Mouse (Mus musculus) neural tube, embryonic 14.5 days (tissue): ENCODE data around the gene Ppp1r35. TPM values are rescaled to one million over a fixed set of nuclear protein-coding genes. Genes with fewer than 3 reads are reported as not detected.

Experiments
- ATAC-seq: fragments of 200-750 bp; cut with Nextera tagmentation; 2 replicates; pipeline ENCODE4 v1.8.0; 2017; ENCODE audit warnings: low read depth, mild to moderate bottlenecking, moderate TSS enrichment, moderate library complexity
- H3K27ac ChIP-seq: fragments of 300-500 bp; sonication (generic); 2 replicates; pipeline ENCODE4 v1.5.1; 2014; ENCODE audit warnings: low read depth, mild to moderate bottlenecking, control low read depth, low read length, moderate library complexity, mixed read lengths
- H3K27me3 ChIP-seq: fragments of 300-500 bp; sonication (generic); 2 replicates; pipeline ENCODE4 v1.6.1; 2014; ENCODE audit warnings: low read length; ENCODE audit not compliant: control insufficient read depth, insufficient read depth
- H3K36me3 ChIP-seq: fragments of 300-500 bp; sonication (generic); 2 replicates; pipeline ENCODE4 v1.6.1; 2014; ENCODE audit warnings: low read length, mixed read lengths; ENCODE audit not compliant: control insufficient read depth, insufficient read depth
- H3K4me1 ChIP-seq: fragments of 300-500 bp; sonication (generic); 2 replicates; pipeline ENCODE4 v1.6.1; 2014; ENCODE audit warnings: low read length; ENCODE audit not compliant: control insufficient read depth, insufficient read depth
- H3K4me2 ChIP-seq: fragments of 300-500 bp; sonication (generic); 2 replicates; pipeline ENCODE4 v1.6.1; 2014; ENCODE audit warnings: mild to moderate bottlenecking, low read depth, low read length, control low read depth
- H3K4me3 ChIP-seq: fragments of 300-500 bp; sonication (generic); 2 replicates; pipeline ENCODE4 v1.5.1; 2014; ENCODE audit warnings: low read depth, low read length, control low read depth, mixed read lengths
- H3K9ac ChIP-seq: fragments of 300-500 bp; sonication (generic); replicated peaks from 2 replicates; pipeline ENCODE4 v1.6.1; 2014; ENCODE audit warnings: low read depth, mild to moderate bottlenecking, control low read depth, low read length, mixed read lengths
- H3K9me3 ChIP-seq: fragments of 300-500 bp; sonication (generic); 2 replicates; pipeline ENCODE4 v1.6.1; 2016; ENCODE audit warnings: low read length; ENCODE audit not compliant: control insufficient read depth
- WGBS: fragments of 180-500 bp; shearing (Covaris S2); extraction: QIAGEN DNeasy Blood & Tissue Kit; methylation state at CpG from one replicate; pipeline ENCODE4 v1.1.7; 2014; 5-methylcytosine and 5-hydroxymethylcytosine counted together
- polyA plus RNA-seq: library from polyadenylated mRNA; unstranded; fragments of >200 nt; fragmentation: Nextera tagmentation; extraction: Ambion mirVana; gene quantifications from 2 replicates; pipeline ENCODE4 v1.2.1, GENCODE M21; 2014

The Ppp1r35 gene
- polyA plus RNA-seq, 1 experiment from 2014 or later, result 43.7 TPM

DNA sequence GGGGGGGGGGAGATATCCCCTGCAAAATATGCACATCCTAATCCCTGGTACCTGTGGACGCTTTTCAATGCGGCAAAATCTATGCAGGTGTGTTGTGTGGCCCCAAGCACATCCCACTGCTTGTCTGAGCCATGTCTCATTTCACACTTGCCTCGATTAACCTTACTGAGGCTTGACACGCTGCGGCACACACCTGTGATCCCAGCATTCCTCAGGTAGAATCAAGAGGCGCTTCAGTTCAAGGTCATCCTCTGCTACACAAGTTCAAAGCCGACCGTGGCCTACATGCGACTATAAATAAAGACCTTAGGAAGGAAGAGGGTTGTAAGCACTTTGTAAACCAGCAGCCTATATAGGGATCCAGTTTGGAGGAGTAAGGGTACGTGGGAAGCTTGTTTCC is 36.6 kb upstream of the Ppp1r35 start:
- Histone ChIP-seq H3K9ac (peak overlapping the region; percentile 83; the same call in 1 of the 2 replicates), H3K9me3 (no peaks in the 10 kb centered on the region), H3K27me3 (no peaks in the 10 kb centered on the region), H3K27ac (no peak overlapping the region), H3K4me3 (peak overlapping the region; percentile 70; the same call in 1 of the 2 replicates), H3K4me2 (peak overlapping the region; percentile 90), H3K36me3 (peaks cover 2% of the 10 kb centered on the region; the same call in 1 of the 2 replicates), H3K4me1 (peaks cover 37% of the 10 kb centered on the region)
- WGBS, result 72% methylated on average over 10 of the region's 10 CpGs
- no peak for ATAC-seq

DNA sequence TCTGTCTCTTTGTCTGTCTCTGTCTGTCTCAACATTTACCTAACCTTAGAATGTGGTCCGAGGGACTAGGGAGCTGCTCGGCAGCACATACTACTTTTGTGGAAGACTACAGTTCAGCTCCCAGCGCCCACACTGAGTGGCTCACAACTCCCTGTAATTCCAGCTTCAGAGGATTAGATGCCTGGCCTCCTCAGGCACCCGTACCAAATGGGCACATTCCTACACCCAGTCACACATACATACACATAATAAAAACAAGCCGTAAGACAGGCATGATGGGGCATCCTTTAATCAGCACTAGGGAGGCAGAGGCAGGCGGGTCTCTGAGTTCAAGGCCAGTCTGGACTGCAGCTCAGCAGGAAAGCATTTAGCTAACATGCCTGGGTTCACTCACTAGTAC is 35.8 kb upstream of the Ppp1r35 start:
- H3K36me3 ChIP-seq, result no peaks in the 10 kb centered on the region; the same call in 1 of the 2 replicates
- WGBS, result 94% methylated on average over 6 of the region's 6 CpGs
- no peak for ATAC-seq
- no peaks in the 10 kb centered on the region for H3K27me3 ChIP-seq
- no peaks in the 10 kb centered on the region for H3K9me3 ChIP-seq
- H3K27ac ChIP-seq, result no peak overlapping the region
- no peak overlapping the region for H3K4me2 ChIP-seq
- no peak overlapping the region for H3K4me3 ChIP-seq
- no peak overlapping the region for H3K9ac ChIP-seq
- peaks cover 41% of the 10 kb centered on the region for H3K4me1 ChIP-seq

DNA sequence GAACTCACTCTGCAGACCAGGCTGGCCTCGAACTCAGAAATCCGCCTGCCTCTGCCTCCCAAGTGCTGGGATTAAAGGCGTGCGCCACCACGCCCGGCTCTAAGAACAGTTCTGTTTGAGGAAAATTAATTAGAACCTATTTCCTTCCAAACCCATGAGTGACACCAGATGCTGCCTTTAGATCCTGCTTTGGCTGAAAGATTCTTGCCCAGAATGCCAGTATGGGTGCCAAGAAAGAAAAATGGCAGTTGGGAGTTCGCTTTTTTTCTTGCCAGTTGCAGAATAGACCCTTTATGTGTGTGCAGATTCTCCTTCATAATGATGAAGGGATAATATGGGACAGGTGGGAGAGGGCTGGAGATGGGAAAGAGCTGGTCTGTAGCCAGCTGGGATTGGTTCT is 34.5 kb upstream of the Ppp1r35 start:
- WGBS, result 86% methylated on average over 7 of the region's 7 CpGs
- H3K4me1 ChIP-seq, result peaks cover 38% of the 10 kb centered on the region
- no peak overlapping the region for H3K27ac ChIP-seq
- no peaks in the 10 kb centered on the region for H3K36me3 ChIP-seq
- no peaks in the 10 kb centered on the region for H3K27me3 ChIP-seq
- H3K9ac ChIP-seq, result no peak overlapping the region
- no peak overlapping the region for H3K4me2 ChIP-seq
- H3K4me3 ChIP-seq, result no peak overlapping the region
- no peak for ATAC-seq
- no peaks in the 10 kb centered on the region for H3K9me3 ChIP-seq

DNA sequence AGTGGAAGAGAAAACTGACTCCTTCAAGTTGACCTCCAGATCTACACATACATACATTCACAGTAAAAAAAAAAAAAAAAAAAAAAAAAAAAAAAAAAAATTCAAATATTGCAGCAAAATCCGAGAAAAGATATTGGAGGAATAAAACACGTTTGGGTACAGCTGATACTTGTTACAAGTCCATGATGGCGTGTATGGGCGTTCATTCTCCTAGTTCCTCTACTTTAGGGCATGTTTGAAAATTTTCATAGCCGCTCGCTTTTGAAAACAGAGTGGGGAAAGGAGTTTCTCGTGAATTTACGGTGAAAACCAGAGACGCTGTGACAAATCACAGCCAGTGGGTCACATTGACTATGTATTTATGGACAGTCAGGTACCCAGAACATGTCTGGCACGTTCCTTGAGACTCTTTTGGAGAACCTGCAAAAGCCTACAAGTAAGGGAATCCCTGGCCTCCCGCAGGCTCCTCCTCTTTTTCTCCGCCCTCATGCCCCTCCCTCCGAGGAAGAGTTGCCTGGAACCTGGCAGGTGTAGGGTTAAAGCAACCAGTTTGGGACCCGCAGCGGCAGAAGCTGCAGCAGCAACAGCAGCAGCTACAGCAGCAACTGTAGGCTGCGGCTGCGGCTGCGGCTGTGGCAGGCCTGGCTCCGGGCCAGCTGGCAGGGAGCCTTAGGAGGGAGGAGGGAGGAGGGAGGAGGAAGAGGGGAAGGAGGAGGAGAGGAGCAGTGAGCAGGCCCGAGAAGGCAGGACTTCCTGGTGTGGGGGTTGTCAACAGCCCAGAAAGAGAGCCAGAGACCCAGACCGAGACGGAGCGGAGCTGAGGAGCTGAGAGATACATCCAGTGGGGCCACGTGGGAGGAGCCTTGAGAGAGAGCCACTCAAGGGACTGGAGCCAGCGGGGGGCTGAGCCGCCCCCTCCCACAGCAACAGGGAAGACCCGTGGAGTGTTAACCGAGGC is 33.2 kb upstream of the Ppp1r35 start, which contains the start of gene Tsc22d4:
Tsc22d4 (plus strand) TSS at position 517 of the 958 bp plus-strand sequence.
- peak; percentile 81 for ATAC-seq
- Histone ChIP-seq H3K4me2 (peak within 1 kb of the TSS; percentile 98), H3K9me3 (no peaks in the 10 kb centered on the region), H3K4me3 (peak within 1 kb of the TSS; percentile 42), H3K9ac (peak within 1 kb of the TSS; percentile 71), H3K36me3 (no peaks in the 10 kb centered on the region), H3K27me3 (no peaks in the 10 kb centered on the region), H3K4me1 (peaks cover 27% of the 10 kb centered on the region), H3K27ac (peak within 1 kb of the TSS; percentile 81)
- 7% methylated on average over 28 of the region's 28 CpGs for WGBS

DNA sequence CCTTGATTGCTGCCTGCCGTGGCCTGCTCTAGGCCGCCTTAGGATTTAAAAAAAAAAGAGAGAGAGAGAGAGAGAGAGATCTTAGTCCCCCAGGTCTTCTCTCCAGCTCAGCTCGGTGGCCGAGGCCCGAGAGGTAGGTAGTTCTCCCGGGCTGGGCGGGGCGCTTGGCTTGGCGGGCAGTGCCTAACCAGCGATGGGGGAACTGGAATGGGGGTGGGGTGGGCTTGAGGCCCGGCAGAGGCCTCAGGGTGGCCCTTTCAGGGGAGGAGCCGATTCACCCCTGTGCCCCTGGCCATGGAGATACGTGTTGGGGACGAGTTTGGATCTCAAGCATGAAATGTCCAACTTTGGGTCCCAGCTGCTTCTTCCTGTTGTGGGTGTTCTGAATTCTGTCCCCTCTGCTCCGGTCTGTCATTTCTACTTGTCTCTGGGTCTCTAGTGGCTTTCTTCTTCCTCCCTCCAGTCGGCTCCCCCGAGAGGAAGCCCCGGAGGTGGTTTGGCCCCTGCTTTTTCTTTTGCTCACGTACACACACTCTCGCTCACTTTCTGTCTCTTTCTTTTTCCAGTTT is 32.3 kb upstream of the Ppp1r35 start:
- WGBS, result 0% methylated on average over 20 of the region's 20 CpGs
- H3K9ac ChIP-seq, result peak overlapping the region; percentile 71
- peak overlapping the region; percentile 98 for H3K4me2 ChIP-seq
- H3K27me3 ChIP-seq, result no peaks in the 10 kb centered on the region
- peak; percentile 9; the same call in 1 of the 2 replicates for ATAC-seq
- H3K9me3 ChIP-seq, result no peaks in the 10 kb centered on the region
- H3K4me3 ChIP-seq, result peak overlapping the region; percentile 42
- peaks cover 25% of the 10 kb centered on the region for H3K4me1 ChIP-seq
- H3K27ac ChIP-seq, result peak overlapping the region; percentile 81
- H3K36me3 ChIP-seq, result no peaks in the 10 kb centered on the region

DNA sequence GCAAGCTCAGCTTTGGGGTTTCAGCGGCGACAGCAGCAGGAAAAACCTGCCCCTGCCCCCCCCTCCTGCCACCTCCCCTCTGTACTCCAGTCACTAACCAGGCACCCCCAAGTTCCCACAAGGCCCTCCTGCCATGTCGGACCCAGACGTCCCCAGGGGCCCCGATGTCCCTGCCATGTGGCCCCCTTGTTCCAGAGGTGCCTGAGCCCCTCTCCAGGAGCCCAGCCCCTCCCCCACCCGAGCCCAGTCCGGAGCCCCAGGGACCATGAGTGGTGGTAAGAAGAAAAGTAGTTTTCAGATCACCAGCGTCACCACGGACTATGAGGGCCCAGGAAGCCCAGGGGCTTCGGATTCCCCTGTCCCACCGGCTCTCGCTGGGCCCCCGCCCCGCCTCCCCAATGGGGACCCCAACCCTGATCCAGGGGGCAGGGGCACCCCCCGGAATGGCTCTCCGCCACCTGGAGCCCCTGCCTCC is 31.8 kb upstream of the Ppp1r35 start:
- Histone ChIP-seq H3K36me3 (no peaks in the 10 kb centered on the region), H3K4me1 (peaks cover 23% of the 10 kb centered on the region), H3K4me2 (peak overlapping the region; percentile 98), H3K4me3 (peak overlapping the region; percentile 42), H3K9me3 (no peaks in the 10 kb centered on the region), H3K9ac (peak overlapping the region; percentile 71), H3K27me3 (no peaks in the 10 kb centered on the region), H3K27ac (peak overlapping the region; percentile 81)
- ATAC-seq, result no peak
- WGBS, result 2% methylated on average over 16 of the region's 16 CpGs

DNA sequence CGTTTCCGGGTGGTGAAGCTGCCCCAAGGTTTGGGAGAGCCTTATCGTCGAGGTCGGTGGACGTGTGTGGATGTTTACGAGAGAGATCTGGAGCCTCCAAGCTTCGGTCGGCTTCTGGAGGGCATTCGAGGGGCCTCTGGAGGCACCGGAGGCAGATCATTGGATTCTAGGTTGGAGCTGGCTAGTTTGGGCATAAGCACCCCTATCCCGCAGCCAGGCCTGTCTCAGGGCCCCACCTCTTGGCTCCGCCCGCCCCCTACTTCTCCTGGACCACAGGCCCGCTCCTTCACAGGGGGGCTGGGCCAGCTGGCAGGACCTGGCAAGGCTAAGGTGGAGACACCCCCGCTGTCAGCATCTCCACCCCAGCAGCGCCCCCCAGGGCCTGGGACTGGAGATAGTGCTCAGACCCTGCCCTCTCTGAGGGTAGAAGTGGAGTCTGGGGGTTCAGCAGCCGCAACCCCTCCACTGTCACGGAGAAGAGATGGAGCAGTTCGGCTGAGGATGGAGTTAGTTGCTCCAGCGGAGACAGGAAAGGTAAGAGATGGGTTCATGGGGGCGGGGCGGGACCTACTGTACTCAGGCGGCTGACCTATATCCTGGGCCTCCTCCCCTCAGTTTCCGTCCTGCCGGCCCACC is 31.2 kb upstream of the Ppp1r35 start:
- H3K4me3 ChIP-seq, result peak overlapping the region; percentile 42
- H3K27me3 ChIP-seq, result no peaks in the 10 kb centered on the region
- WGBS, result 4% methylated on average over 26 of the region's 26 CpGs
- H3K4me2 ChIP-seq, result peak overlapping the region; percentile 98
- H3K27ac ChIP-seq, result peak overlapping the region; percentile 55
- no peaks in the 10 kb centered on the region for H3K36me3 ChIP-seq
- peak overlapping the region; percentile 71 for H3K9ac ChIP-seq
- ATAC-seq, result no peak
- H3K4me1 ChIP-seq, result peaks cover 23% of the 10 kb centered on the region
- no peaks in the 10 kb centered on the region for H3K9me3 ChIP-seq

DNA sequence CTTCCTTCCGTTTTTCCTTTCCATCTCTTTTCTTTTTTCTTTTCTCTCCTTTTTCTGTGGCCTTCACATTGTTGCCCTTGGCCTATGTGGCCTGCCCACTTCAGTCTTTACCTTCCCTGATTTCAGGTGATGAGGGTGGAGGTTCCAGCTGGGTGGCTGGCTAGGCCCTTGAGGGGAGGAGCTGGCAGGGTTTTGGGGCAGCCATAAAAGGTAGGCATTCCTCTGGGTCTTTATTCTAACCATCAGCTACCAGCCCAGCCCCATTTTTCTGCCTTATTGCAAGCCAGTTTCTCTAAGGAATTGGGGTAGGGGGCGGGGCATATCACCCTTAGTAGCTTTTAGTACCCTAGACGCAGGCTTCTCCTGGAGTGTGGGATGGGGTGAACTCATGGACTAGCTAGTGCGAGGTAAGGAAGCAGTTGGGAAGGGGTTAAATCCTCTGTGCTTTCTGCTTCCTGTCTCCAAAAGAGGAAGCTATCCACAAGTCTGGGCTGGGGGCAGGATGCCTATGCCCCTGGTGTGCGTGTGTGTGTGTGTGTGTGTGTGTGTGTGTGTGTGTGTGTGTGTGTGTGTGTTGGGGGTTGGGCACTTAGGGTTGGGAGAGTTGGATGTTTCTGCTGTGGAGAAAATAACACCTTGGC is 30.4 kb upstream of the Ppp1r35 start:
- Histone ChIP-seq H3K27ac (no peak overlapping the region; the same call in 1 of the 2 replicates), H3K4me3 (peak overlapping the region; percentile 42), H3K4me1 (peaks cover 23% of the 10 kb centered on the region), H3K36me3 (0 out of 2 replicates have a peak, but pooled peaks cover 6% of the 10 kb centered on the region), H3K4me2 (peak overlapping the region; percentile 98), H3K27me3 (no peaks in the 10 kb centered on the region), H3K9me3 (no peaks in the 10 kb centered on the region), H3K9ac (peak overlapping the region; percentile 17; the same call in 1 of the 2 replicates)
- WGBS, result 20% methylated on average over 5 of the region's 5 CpGs
- no peak for ATAC-seq
